In genomic region chr7:114731700-114732099, GRCm38 (mm10) we compare ENCODE assay signal across 16 mouse cellular contexts. TPM values are rescaled to one million over a fixed set of nuclear protein-coding genes. Genes with fewer than 3 reads are reported as not detected.
DNase-seq lines count a peak whose midpoint lies in the region; ATAC-seq and TF ChIP-seq lines count a peak whose summit lies in the region.
"Not testable (repeated sequence)": the region's sequence is repeated elsewhere in the genome, so short reads cannot be mapped to it uniquely, and the experiment has no call there.
"Had no signal": no experiment of that assay in that cellular context is flagged by ENCODE, and none has a peak within 500 bp of the region (broad histone marks: within the 10 kb centered on the region; RNA-seq: fewer than 3 reads in every experiment).

No protein-coding gene starts in this region.

- H3K4me1 ChIP-seq in ES-Bruce4 (ENCODE audit: control insufficient read depth, insufficient read depth, low read length); bone marrow macrophage, adult 2 months (ENCODE audit: control insufficient read depth, insufficient read depth, low read length); forebrain, postnatal 0 days (ENCODE audit: insufficient read depth); lung, postnatal 0 days (ENCODE audit: insufficient read depth, low read depth, low read length); small intestine, adult 2 months (ENCODE audit: control insufficient read depth, insufficient read depth, insufficient read length, low read length): not testable (repeated sequence)

- WGBS in forebrain, postnatal 0 days, result 50% methylated on average over 4 of the region's 4 CpGs
- WGBS in lung, postnatal 0 days, result 32% methylated on average over 4 of the region's 4 CpGs
- 37% methylated on average over 4 of the region's 4 CpGs for whole genome bisulfite sequencing in small intestine, adult 2 months

- H3K27ac ChIP-seq in ES-Bruce4 (ENCODE audit: insufficient read depth, low read length); bone marrow macrophage, adult 2 months (ENCODE audit: insufficient read depth, low read depth, low read length); forebrain, postnatal 0 days (ENCODE audit: low read depth, low read length); layer of hippocampus, adult 2 months; lung, postnatal 0 days (ENCODE audit: low read length); small intestine, adult 2 months (ENCODE audit: insufficient read depth, low read depth, low read length): not testable (repeated sequence)

- DNase-seq in forebrain, postnatal 0 days; layer of hippocampus, adult 2 months (ENCODE audit: low spot score in 2 of 2); lung, postnatal 0 days (ENCODE audit: low spot score): not testable (repeated sequence)
- peak; percentile 12 for DNase-seq in induced T-regulatory cell, adult 2 months (ENCODE audit: low read depth)

- not testable (repeated sequence) for ATAC-seq in forebrain, postnatal 0 days; lung, postnatal 0 days

- not testable (repeated sequence) for H3K9me3 ChIP-seq in ES-Bruce4 (replicated peaks; ENCODE audit: control insufficient read depth, insufficient read depth, low read length, poor library complexity, severe bottlenecking); forebrain, postnatal 0 days (ENCODE audit: low read length); lung, postnatal 0 days (ENCODE audit: low read length)

- not testable (repeated sequence) for H3K36me3 ChIP-seq in ES-Bruce4 (ENCODE audit: control insufficient read depth, insufficient read depth, low read length, poor library complexity, severe bottlenecking); forebrain, postnatal 0 days (ENCODE audit: insufficient read depth); lung, postnatal 0 days (ENCODE audit: insufficient read depth, low read length); small intestine, adult 2 months (ENCODE audit: control insufficient read depth, insufficient read depth, low read length)

- not testable (repeated sequence) for TF ChIP-seq POLR2A in ES-Bruce4 (IDR thresholded peaks at IDR 0.05; ENCODE audit: insufficient read depth, low read length); bone marrow macrophage, adult 2 months (IDR thresholded peaks at IDR 0.05; ENCODE audit: borderline replicate concordance, low read depth, low read length); small intestine, adult 2 months (IDR thresholded peaks at IDR 0.05; ENCODE audit: low read depth, low read length)

- H3K9ac ChIP-seq in ES-Bruce4 (ENCODE audit: low read depth, poor library complexity, severe bottlenecking); forebrain, postnatal 0 days; lung, postnatal 0 days (replicated peaks; ENCODE audit: low read depth): not testable (repeated sequence)

- not testable (repeated sequence) for H3K4me2 ChIP-seq in forebrain, postnatal 0 days (ENCODE audit: low read depth); lung, postnatal 0 days (replicated peaks; ENCODE audit: low read depth, low read length)

- not testable (repeated sequence) for TF ChIP-seq EP300 in ES-Bruce4 (IDR thresholded peaks at IDR 0.05; ENCODE audit: insufficient read depth, low read depth, low read length); lung, postnatal 0 days (IDR thresholded peaks at IDR 0.05)

- peak; percentile 50 for TF ChIP-seq CTCF in ES-Bruce4 (IDR thresholded peaks at IDR 0.05; ENCODE audit: low read depth, low read length)
- 0 out of 2 replicates have a peak, but pooled peaks have one; percentile 35 for TF ChIP-seq CTCF in bone marrow macrophage, adult 2 months (IDR thresholded peaks at IDR 0.05; ENCODE audit: low read depth, low read length)
- peak; percentile 44 for TF ChIP-seq CTCF in forebrain, postnatal 0 days (IDR thresholded peaks at IDR 0.05; ENCODE audit: low read depth)
- peak; percentile 73 for TF ChIP-seq CTCF in layer of hippocampus, adult 2 months (conservative IDR thresholded peaks at IDR 0.05)
- peak; percentile 55 for TF ChIP-seq CTCF in lung, postnatal 0 days (IDR thresholded peaks at IDR 0.05)
- TF ChIP-seq CTCF in small intestine, adult 2 months (IDR thresholded peaks at IDR 0.05; ENCODE audit: extremely low read depth, insufficient read length, insufficient replicate concordance, low read depth, low read length), result peak; percentile 40; the same call in 1 of the 2 replicates

- H3K27me3 ChIP-seq in ES-Bruce4 (ENCODE audit: control insufficient read depth, insufficient read depth, low read length, poor library complexity, severe bottlenecking); forebrain, postnatal 0 days (ENCODE audit: insufficient read depth, low read length); lung, postnatal 0 days (replicated peaks; ENCODE audit: insufficient read depth, low read length); small intestine, adult 2 months (ENCODE audit: control insufficient read depth, insufficient read depth, low read length): not testable (repeated sequence)

- H3K4me3 ChIP-seq in ES-Bruce4 (ENCODE audit: low read depth, low read length); bone marrow macrophage, adult 2 months (ENCODE audit: insufficient read depth, low read length); forebrain, postnatal 0 days (ENCODE audit: low read depth, low read length); layer of hippocampus, adult 2 months; lung, postnatal 0 days (ENCODE audit: low read depth, low read length); small intestine, adult 2 months (ENCODE audit: low read depth, low read length): not testable (repeated sequence)

RNA-seq across cellular contexts. Expression of gene Insc, which starts 11.8 kb away (rescaled TPM):
- polyA plus RNA-seq in ES-Bruce4 (2011; ENCODE audit: insufficient read depth, insufficient read length, low read depth, missing spikeins), result not detected in 2 replicates
- polyA plus RNA-seq in bone marrow macrophage, adult 2 months (2012; ENCODE audit: insufficient read depth, insufficient read length, missing spikeins), result not detected in 2 replicates
- total RNA-seq in forebrain, postnatal 0 days (2014; rRNA removed), result 1.8 and 2.2 TPM in 2 replicates
- 1.8 TPM in 2 replicates for polyA plus RNA-seq in forebrain, postnatal 0 days (2015; fragmentation: Nextera tagmentation; extraction: Ambion mirVana)
- total RNA-seq in layer of hippocampus, adult 2 months (2021), result 1 to 10 TPM; 3.7 to 4.6 TPM
- polyA plus RNA-seq in lung, postnatal 0 days (2015; fragmentation: Nextera tagmentation; extraction: Ambion mirVana), result 0.66 and 0.77 TPM in 2 replicates
- polyA plus RNA-seq in small intestine, adult 2 months (2012; rRNA removed), result 1.4 and 1.9 TPM in 2 replicates
- total RNA-seq: hematopoietic stem cell, adult 5-6 weeks; neutrophil, adult 5-6 weeks had no signal
- polyA plus RNA-seq: CD4-positive, CD25-positive, alpha-beta regulatory T cell, adult 4 months had no signal

RNA-seq across cellular contexts. Expression of gene Calcb, which starts 13.3 kb away (rescaled TPM):
- polyA plus RNA-seq in ES-Bruce4 (2011; ENCODE audit: insufficient read depth, insufficient read length, low read depth, missing spikeins), result not detected in 2 replicates
- polyA plus RNA-seq in bone marrow macrophage, adult 2 months (2012; ENCODE audit: insufficient read depth, insufficient read length, missing spikeins), result not detected in 2 replicates
- total RNA-seq in forebrain, postnatal 0 days (2014; rRNA removed), result not detected in 2 replicates
- polyA plus RNA-seq in forebrain, postnatal 0 days (2015; fragmentation: Nextera tagmentation; extraction: Ambion mirVana), result not detected in 2 replicates
- total RNA-seq in layer of hippocampus, adult 2 months (2021), result under 1 TPM in 1 of 2 experiments, not detected in 1; 0.71 TPM
- 2.1 and 2.2 TPM in 2 replicates for polyA plus RNA-seq in lung, postnatal 0 days (2015; fragmentation: Nextera tagmentation; extraction: Ambion mirVana)
- polyA plus RNA-seq in small intestine, adult 2 months (2012; rRNA removed), result 1.2 and 1.5 TPM in 2 replicates
- total RNA-seq: adrenal gland, postnatal 10 days; gastrocnemius, postnatal 10 days; hematopoietic stem cell, adult 5-6 weeks; neutrophil, adult 5-6 weeks had no signal
- polyA plus RNA-seq: activated CD4-positive, CD25-positive, alpha-beta regulatory T cell, adult 4 months; CD4-positive, CD25-positive, alpha-beta regulatory T cell, adult 4 months; embryonic facial prominence, embryonic 10.5 days; limb, embryonic 11.5 days; liver, embryonic 12.5 days had no signal
